Mouse (Mus musculus): ENCODE measurements around the gene Rcc2.

DNA sequence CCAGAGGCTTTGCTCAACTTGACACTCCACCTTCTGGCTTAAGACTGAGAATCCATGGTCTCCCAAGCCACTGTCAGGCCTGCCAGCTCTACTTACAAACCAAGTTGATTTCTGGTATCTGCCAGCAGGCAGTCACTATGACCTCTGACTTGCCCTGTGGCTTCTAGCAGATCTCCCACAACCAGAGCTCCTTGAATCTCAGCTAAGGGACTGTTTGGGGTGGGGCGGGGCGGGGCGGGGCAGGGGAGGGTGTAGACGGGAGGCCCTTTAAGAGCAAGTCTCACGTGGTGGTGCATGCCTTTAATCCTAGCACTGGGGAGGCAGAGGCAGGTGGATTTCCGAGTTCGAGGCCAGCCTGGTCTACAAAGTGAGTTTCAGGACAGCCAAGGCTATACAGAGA, 32.5 kb downstream of the Rcc2 start:
- TF ChIP-seq CTCF (IDR thresholded peaks at IDR 0.05; ENCODE audit: low read depth) (no peak), EP300 (IDR thresholded peaks at IDR 0.05; ENCODE audit: low read depth) (no peak)

All from liver, postnatal 0 days (tissue).